Comparison of ENCODE assay signal across 10 mouse cellular contexts in genomic region chr14:78203726-78204565, GRCm38 (mm10).
A peak's percentile ranks its signal among the peaks of the same experiment; 100 is the strongest.
DNase-seq lines count a peak whose midpoint lies in the region; ATAC-seq lines count a peak whose summit lies in the region.
"Had no signal": no experiment of that assay in that cellular context is flagged by ENCODE, and none has a peak within 500 bp of the region (broad histone marks: within the 10 kb centered on the region; RNA-seq: fewer than 3 reads in every experiment).

No protein-coding gene starts in this region.

- peaks cover 6% of the 10 kb centered on the region; the same call in 1 of the 2 replicates for H3K4me1 ChIP-seq in forebrain, embryonic 10.5 days
- H3K4me1 ChIP-seq in neural tube, embryonic 14.5 days (ENCODE audit: control insufficient read depth, insufficient read depth, low read length): no peaks in the 10 kb centered on the region

- no peak overlapping the region for H3K4me3 ChIP-seq in forebrain, embryonic 10.5 days
- peak overlapping the region; percentile 9; the same call in 1 of the 2 replicates for H3K4me3 ChIP-seq in neural tube, embryonic 14.5 days (ENCODE audit: low read depth, low read length)

- H3K4me2 ChIP-seq in neural tube, embryonic 14.5 days (ENCODE audit: low read depth, low read length): peak overlapping the region; percentile 28; the same call in 1 of the 2 replicates

- peak overlapping the region; percentile 58; the same call in 1 of the 2 replicates for H3K27ac ChIP-seq in forebrain, embryonic 10.5 days
- peak overlapping the region; percentile 66; the same call in 1 of the 2 replicates for H3K27ac ChIP-seq in neural tube, embryonic 14.5 days (ENCODE audit: low read depth, low read length)
- H3K27ac ChIP-seq: stomach, postnatal 0 days had no signal

- intact Hi-C loops in heart, postnatal 14 days (cut with DNase I): no loop called here
- intact Hi-C loops in gastrocnemius, postnatal 14 days (cut with DNase I; ENCODE audit: low total_unique reads): no loop called here

- peak; percentile 82 to 83 for DNase-seq in cerebellum, postnatal 10 days
- DNase-seq in cerebellum, adult 11 months: no peak
- no peak for DNase-seq in forebrain, embryonic 10.5 days (ENCODE audit: extremely low spot score, low spot score)
- DNase-seq in layer of hippocampus, adult 9-11 months: peak; percentile 25
- DNase-seq in heart, postnatal 14 days: no peak
- no peak for DNase-seq in gastrocnemius, postnatal 14 days
- DNase-seq in adrenal gland, postnatal 25 days: no peak
- DNase-seq: gastrocnemius, postnatal 36 days had no signal

- H3K36me3 ChIP-seq in forebrain, embryonic 10.5 days (replicated peaks): no peaks in the 10 kb centered on the region
- no peaks in the 10 kb centered on the region for H3K36me3 ChIP-seq in neural tube, embryonic 14.5 days (ENCODE audit: control insufficient read depth, insufficient read depth, low read length)

- 82% methylated on average over 15 of the region's 15 CpGs for WGBS in forebrain, embryonic 10.5 days
- 64% methylated on average over 15 of the region's 15 CpGs for WGBS in neural tube, embryonic 14.5 days

- ATAC-seq in neural tube, embryonic 14.5 days (ENCODE audit: low read depth): peak; percentile 95

- no peak overlapping the region for H3K9ac ChIP-seq in neural tube, embryonic 14.5 days (replicated peaks; ENCODE audit: low read depth, low read length)

- H3K9me3 ChIP-seq in forebrain, embryonic 10.5 days: no peaks in the 10 kb centered on the region
- H3K9me3 ChIP-seq in neural tube, embryonic 14.5 days (ENCODE audit: control insufficient read depth, low read length): no peaks in the 10 kb centered on the region

- H3K27me3 ChIP-seq in forebrain, embryonic 10.5 days (ENCODE audit: poor library complexity, severe bottlenecking): no peaks in the 10 kb centered on the region
- H3K27me3 ChIP-seq in neural tube, embryonic 14.5 days (ENCODE audit: control insufficient read depth, insufficient read depth, low read length): no peaks in the 10 kb centered on the region

Comparison
In these comparisons a context has a peak if more than half of its experiments do, and no peak if none do; other contexts are left out.
1. DNase-seq: peak in cerebellum, postnatal 10 days (2 of 2) and layer of hippocampus, adult 9-11 months (single experiment); none in cerebellum, adult 11 months (single experiment), forebrain, embryonic 10.5 days (single experiment), heart, postnatal 14 days (0 of 2), gastrocnemius, postnatal 14 days (single experiment) and adrenal gland, postnatal 25 days (single experiment).